Mouse (Mus musculus) lung, adult 2 months (tissue): ENCODE measurements around the gene Arhgef28.

Source experiments
- CTCF ChIP-seq: fragments of 200-500 bp; IDR thresholded peaks from 2 replicates; pipeline ENCODE4 v1.5.1; 2011; ENCODE audit warnings: mild to moderate bottlenecking, low read length, control low read depth; ENCODE audit not compliant: insufficient read depth
- POLR2A ChIP-seq: fragments of 200-500 bp; IDR thresholded peaks from 2 replicates; pipeline ENCODE4 v1.6.1; 2011; ENCODE audit warnings: low read depth, mild to moderate bottlenecking, control low read depth, low read length, borderline replicate concordance; ENCODE audit errors: extremely low read depth

GRCm38 (mm10) chr13:98210137-98210536 is 3.9 kb upstream of the Arhgef28 start:
- TF ChIP-seq POLR2A = no peak
- TF ChIP-seq CTCF = no peak
